Mouse (Mus musculus) lung, adult 18-20 months (tissue): Measurements from ENCODE around the gene Serpinb8.

Experiments
- DNase-seq, 2 experiments: peaks; one replicate each; pipeline ENCODE4 v3.0.0; 2022; ENCODE audit warnings: mixed read lengths in 2 of 2

Serpinb8 gene

GRCm38 (mm10) chr1:107645086-107645485 lies 55.3 kb downstream of the Serpinb8 start:
- no peak for DNase-seq

DNA sequence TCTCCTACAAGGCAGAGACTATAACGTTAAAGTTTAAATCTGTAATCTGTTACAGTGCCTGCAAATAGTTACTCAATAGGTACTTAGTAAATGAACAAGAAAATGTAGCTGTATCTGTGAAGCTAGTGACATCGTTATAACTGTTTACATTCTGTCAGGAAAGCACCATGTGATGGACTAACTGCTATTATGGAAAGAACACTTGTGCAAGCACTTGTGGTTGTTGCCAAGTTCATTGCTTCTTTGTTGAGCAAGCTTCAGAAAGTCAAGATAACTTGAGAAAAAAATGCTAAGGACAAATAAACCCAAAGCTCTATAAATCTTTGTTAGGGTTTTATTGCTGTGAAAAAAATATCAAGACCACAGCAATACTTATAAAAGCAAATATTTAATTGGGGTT lies 67.9 kb downstream of the Serpinb8 start:
- peak; percentile 4 to 30 for DNase-seq
